Comparison of ENCODE assay signal across 32 mouse cellular contexts in the genomic region with DNA sequence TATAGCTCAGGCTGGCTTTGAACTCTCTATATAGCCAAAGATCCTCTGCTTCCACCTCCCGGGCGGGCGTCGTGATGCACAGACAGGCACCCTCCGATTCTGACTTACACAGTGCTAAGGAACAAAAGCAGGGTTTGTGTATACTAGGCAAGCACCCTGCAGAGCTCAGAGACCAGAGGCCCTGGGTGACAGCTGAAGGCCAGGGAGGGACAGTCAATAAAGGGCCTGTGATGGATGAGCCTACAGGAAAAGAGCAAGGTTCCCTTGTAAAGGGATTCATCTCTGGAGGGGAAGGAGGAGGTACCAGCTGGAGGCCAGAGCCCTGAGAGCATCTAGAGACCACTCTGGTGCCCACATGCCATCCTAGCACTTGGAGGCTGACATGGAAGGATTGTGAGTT. TPM values are rescaled to one million over a fixed set of nuclear protein-coding genes. Genes with fewer than 3 reads are reported as not detected.
DNase-seq lines count a peak whose midpoint lies in the region; ATAC-seq lines count a peak whose summit lies in the region.
"Had no signal": no experiment of that assay in that cellular context is flagged by ENCODE, and none has a peak within 500 bp of the region (broad histone marks: within the 10 kb centered on the region; RNA-seq: fewer than 3 reads in every experiment).

No protein-coding gene starts in this region.

- H3K4me3 ChIP-seq in neural tube, embryonic 13.5 days = no peak overlapping the region
- H3K4me3 ChIP-seq: embryonic facial prominence, embryonic 10.5 days; embryonic facial prominence, embryonic 13.5 days; erythroblast, embryonic 14.5 days; forebrain, embryonic 12.5 days; forebrain, embryonic 15.5 days; heart, adult 2 months; heart, embryonic 10.5 days; heart, embryonic 13.5 days had no signal

- peak; percentile 54 for DNase-seq in adrenal gland, adult 8-10 months
- DNase-seq in adrenal gland, postnatal 4 days (ENCODE audit: low spot score in 2 of 2) = no peak
- no peak for DNase-seq in neural tube, embryonic 10.5 days (ENCODE audit: extremely low spot score, low spot score)
- peak; percentile 37 to 41 for DNase-seq in adrenal gland, postnatal 36 days
- no peak for DNase-seq in heart, postnatal 25 days (ENCODE audit: low spot score)
- DNase-seq: cerebellum, adult 11 months; cerebellum, adult 8-10 months; cerebellum, postnatal 36 days; embryo, embryonic 11 days; gastrocnemius, postnatal 10 days; gastrocnemius, postnatal 36 days; heart, adult 2 months; heart, postnatal 14 days; kidney, adult 18-20 months had no signal

- H3K27ac ChIP-seq in neural tube, embryonic 13.5 days (replicated peaks) = 0 out of 2 replicates have a peak overlapping the region, but pooled peaks have one; percentile 77
- H3K27ac ChIP-seq: embryonic facial prominence, embryonic 10.5 days; embryonic facial prominence, embryonic 13.5 days; heart, adult 2 months; heart, embryonic 10.5 days; heart, embryonic 13.5 days; hindbrain, postnatal 0 days had no signal

- intact Hi-C loops in heart, postnatal 25 days (cut with DNase I) = no loop called here

- no peaks in the 10 kb centered on the region for H3K9me3 ChIP-seq in neural tube, embryonic 13.5 days
- H3K9me3 ChIP-seq: embryonic facial prominence, embryonic 10.5 days; embryonic facial prominence, embryonic 13.5 days; forebrain, embryonic 12.5 days; forebrain, embryonic 15.5 days; heart, embryonic 10.5 days; heart, embryonic 13.5 days had no signal

- H3K9ac ChIP-seq in neural tube, embryonic 13.5 days = no peak overlapping the region
- H3K9ac ChIP-seq: embryonic facial prominence, embryonic 13.5 days; forebrain, embryonic 12.5 days; forebrain, embryonic 15.5 days; heart, embryonic 13.5 days; hindbrain, embryonic 14.5 days had no signal

- no peaks in the 10 kb centered on the region for H3K36me3 ChIP-seq in neural tube, embryonic 13.5 days
- H3K36me3 ChIP-seq: embryonic facial prominence, embryonic 10.5 days; embryonic facial prominence, embryonic 13.5 days; forebrain, embryonic 12.5 days; forebrain, embryonic 15.5 days; heart, embryonic 10.5 days; heart, embryonic 13.5 days had no signal

- no peak overlapping the region for H3K4me2 ChIP-seq in neural tube, embryonic 13.5 days
- H3K4me2 ChIP-seq: embryonic facial prominence, embryonic 13.5 days; forebrain, embryonic 12.5 days; forebrain, embryonic 15.5 days; heart, embryonic 13.5 days; hindbrain, embryonic 14.5 days had no signal

- H3K27me3 ChIP-seq in neural tube, embryonic 13.5 days = peaks cover 8% of the 10 kb centered on the region
- H3K27me3 ChIP-seq: embryonic facial prominence, embryonic 13.5 days had no signal

- peaks cover 27% of the 10 kb centered on the region for H3K4me1 ChIP-seq in neural tube, embryonic 13.5 days (replicated peaks)
- H3K4me1 ChIP-seq: embryonic facial prominence, embryonic 13.5 days had no signal

- 23% methylated on average over 5 of the region's 5 CpGs for WGBS in neural tube, embryonic 13.5 days

- no peak for ATAC-seq in neural tube, embryonic 13.5 days (ENCODE audit: low read depth)
- ATAC-seq: CD4-positive, CD25-positive, alpha-beta regulatory T cell, adult 4 months; forebrain, embryonic 15.5 days; inflammation-experienced regulatory T-cells, adult 6 months; intestine, embryonic 16.5 days had no signal

RNA-seq across cellular contexts. Expression of a gene that starts 22.0 kb away (rescaled TPM):
- total RNA-seq in adrenal gland, adult 8-10 months (2022) = under 1 TPM; 0.48 to 0.99 (median 0.84) TPM
- total RNA-seq in adrenal gland, postnatal 4 days (2021) = under 1 TPM; 0.76 to 0.84 TPM
- 0.45 and 0.60 TPM in 2 replicates for polyA plus RNA-seq in neural tube, embryonic 13.5 days (2015; fragmentation: Nextera tagmentation; extraction: Ambion mirVana)
- under 1 TPM; 0.16 to 0.23 TPM for total RNA-seq in adrenal gland, postnatal 36 days (2021)
- total RNA-seq in heart, postnatal 25 days (2021) = not detected
- total RNA-seq: gastrocnemius, adult 18-20 months; gastrocnemius, postnatal 10 days; gastrocnemius, postnatal 36 days; granulocyte monocyte progenitor cell, adult 5-6 weeks; heart, adult 2 months; heart, postnatal 14 days; hematopoietic stem cell, adult 5-6 weeks had no signal
- polyA plus RNA-seq: CD4-positive, CD25-positive, alpha-beta regulatory T cell, adult 4 months; erythroblast, embryonic 14.5 days; heart, adult 2 months; heart, embryonic 10.5 days; heart, embryonic 13.5 days; heart, embryonic 16.5 days; inflammation-experienced regulatory T-cells, adult 6 months; intestine, embryonic 16.5 days had no signal

RNA-seq across cellular contexts. Expression of a gene that starts 39.4 kb away (rescaled TPM):
- 10 to 100 TPM; 55.4 to 73.9 (median 64.2) TPM for total RNA-seq in adrenal gland, adult 8-10 months (2022)
- 10 to 100 TPM; 47.4 to 49.2 TPM for total RNA-seq in adrenal gland, postnatal 4 days (2021)
- 49.1 and 59.7 TPM in 2 replicates for polyA plus RNA-seq in neural tube, embryonic 13.5 days (2015; fragmentation: Nextera tagmentation; extraction: Ambion mirVana)
- total RNA-seq in adrenal gland, postnatal 36 days (2021) = 10 to 100 TPM; 43.2 to 45.0 TPM
- 10 to 100 TPM; 26.7 to 28.3 TPM for total RNA-seq in heart, postnatal 25 days (2021)
- total RNA-seq: granulocyte monocyte progenitor cell, adult 5-6 weeks; MEL had no signal

Comparison
In these comparisons a context has a peak if more than half of its experiments do, and no peak if none do; other contexts are left out.
1. DNase-seq: peak in adrenal gland, adult 8-10 months (single experiment) and adrenal gland, postnatal 36 days (2 of 2); none in adrenal gland, postnatal 4 days (0 of 2), neural tube, embryonic 10.5 days (single experiment) and heart, postnatal 25 days (single experiment).